Mouse (Mus musculus) neural tube, embryonic 11.5 days (tissue): ENCODE measurements around the gene Wfikkn1. TPM values are rescaled to one million over a fixed set of nuclear protein-coding genes. Genes with fewer than 3 reads are reported as not detected.

ENCODE experiments used
- ATAC-seq: fragments of 200-750 bp; cut with Nextera tagmentation; 2 replicates; pipeline ENCODE4 v1.8.0; 2017; ENCODE audit warnings: moderate number of reproducible peaks, mild to moderate bottlenecking, moderate TSS enrichment, moderate library complexity; ENCODE audit not compliant: insufficient read depth, low FRiP score, low TSS enrichment
- DNase-seq: peaks from one replicate; pipeline ENCODE4 v3.0.0-alpha.2; 2015; ENCODE audit warnings: low spot score
- H3K27ac ChIP-seq: fragments of 300-500 bp; sonication (generic); 2 replicates; pipeline ENCODE4 v1.5.1; 2014; ENCODE audit warnings: low read depth, mild to moderate bottlenecking, low read length
- H3K27me3 ChIP-seq: fragments of 300-500 bp; sonication (generic); 2 replicates; pipeline ENCODE4 v1.6.1; 2014; ENCODE audit warnings: mild to moderate bottlenecking, low read length, mixed read lengths; ENCODE audit not compliant: control insufficient read depth, insufficient read depth
- H3K36me3 ChIP-seq: fragments of 300-500 bp; sonication (generic); 2 replicates; pipeline ENCODE4 v1.6.1; 2014; ENCODE audit warnings: mild to moderate bottlenecking, low read length, moderate library complexity, mixed read lengths; ENCODE audit not compliant: control insufficient read depth, insufficient read depth
- H3K4me1 ChIP-seq: fragments of 300-500 bp; sonication (generic); 2 replicates; pipeline ENCODE4 v1.6.1; 2014; ENCODE audit warnings: low read length, mixed read lengths; ENCODE audit not compliant: control insufficient read depth, insufficient read depth
- H3K4me2 ChIP-seq: fragments of 300-500 bp; sonication (generic); 2 replicates; pipeline ENCODE4 v1.6.1; 2014; ENCODE audit warnings: low read depth, mild to moderate bottlenecking, moderate library complexity
- H3K4me3 ChIP-seq: fragments of 300-500 bp; sonication (generic); 2 replicates; pipeline ENCODE4 v1.5.1; 2014; ENCODE audit warnings: low read depth, low read length
- H3K9ac ChIP-seq: fragments of 300-500 bp; sonication (generic); 2 replicates; pipeline ENCODE4 v1.6.1; 2014; ENCODE audit warnings: mild to moderate bottlenecking, low read length
- H3K9me3 ChIP-seq: fragments of 300-500 bp; sonication (generic); 2 replicates; pipeline ENCODE4 v1.6.1; 2016; ENCODE audit warnings: low read length; ENCODE audit not compliant: control insufficient read depth
- WGBS: fragments of 180-500 bp; shearing (Covaris S2); extraction: QIAGEN DNeasy Blood & Tissue Kit; methylation state at CpG from one replicate; pipeline ENCODE4 v1.1.7; 2014; 5-methylcytosine and 5-hydroxymethylcytosine counted together
- polyA plus RNA-seq: library from polyadenylated mRNA; unstranded; fragments of >200 nt; fragmentation: Nextera tagmentation; extraction: Ambion mirVana; gene quantifications from 2 replicates; pipeline ENCODE4 v1.2.1, GENCODE M21; 2014

Gene Wfikkn1
- polyA plus RNA-seq, 1 experiment from 2014 or later: 1.7 TPM

DNA sequence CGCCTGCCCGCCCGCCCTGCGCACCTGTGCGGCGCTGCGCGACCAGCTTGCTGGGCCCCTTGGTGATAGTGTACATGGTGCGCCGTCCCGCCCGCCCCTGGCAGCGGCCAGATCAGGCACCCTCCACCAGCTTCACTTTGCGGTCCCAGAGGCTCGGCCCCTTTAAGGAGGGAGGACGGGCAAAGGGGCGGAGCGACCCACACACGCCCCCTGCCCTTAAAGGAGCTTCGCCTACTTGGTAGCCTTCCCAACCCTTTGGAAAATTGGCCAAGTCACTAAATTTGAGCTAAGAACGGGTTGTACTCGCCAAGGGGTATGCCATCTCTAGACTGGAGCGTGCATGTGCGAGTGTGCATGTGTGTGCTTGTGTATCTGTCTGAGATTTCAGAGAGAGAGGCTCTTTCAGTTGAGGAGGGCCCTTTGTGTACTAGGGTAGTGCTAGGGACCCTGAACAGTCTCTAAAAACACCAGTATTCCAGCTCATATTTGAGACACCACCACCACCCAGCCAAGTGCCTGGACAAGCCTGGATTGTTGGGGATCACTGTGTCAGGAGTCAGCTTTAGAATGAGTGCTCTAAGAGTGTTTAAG, 12.0 kb downstream of the Wfikkn1 start, which contains the start of gene Mcrip2:
Gene Mcrip2, minus strand, starts transcription at position 164 of the 591 bp plus-strand sequence.
- whole genome bisulfite sequencing: 0% methylated on average over 24 of the region's 24 CpGs
- peak; percentile 84; the same call in 1 of the 2 replicates for ATAC-seq

GRCm38 (mm10) chr17:25867836-25868600, 12.6 kb downstream of the Wfikkn1 start:
- DNase-seq (peak; percentile 49), ATAC-seq (peak; percentile 61; the same call in 1 of the 2 replicates)
- H3K9ac ChIP-seq: peak overlapping the region; percentile 66
- H3K9me3 ChIP-seq: no peaks in the 10 kb centered on the region
- H3K4me1 ChIP-seq: peaks cover 9% of the 10 kb centered on the region
- H3K4me3 ChIP-seq: peak overlapping the region; percentile 85
- no peaks in the 10 kb centered on the region for H3K27me3 ChIP-seq
- peak overlapping the region; percentile 96 for H3K4me2 ChIP-seq
- no peaks in the 10 kb centered on the region for H3K36me3 ChIP-seq
- H3K27ac ChIP-seq: no peak overlapping the region
- 1% methylated on average over 42 of the region's 42 CpGs for WGBS

More for the DNA sequence above, 12.0 kb downstream of the Wfikkn1 start, which contains the start of gene Mcrip2:
- peak; percentile 84 for DNase-seq
- Histone ChIP-seq H3K27ac (0 out of 2 replicates have a peak within 1 kb of the TSS, but pooled peaks have one; percentile 27), H3K9me3 (no peaks in the 10 kb centered on the region), H3K9ac (peak within 1 kb of the TSS; percentile 66), H3K4me3 (peak within 1 kb of the TSS; percentile 85), H3K4me1 (peaks cover 9% of the 10 kb centered on the region), H3K27me3 (no peaks in the 10 kb centered on the region), H3K4me2 (peak within 1 kb of the TSS; percentile 96), H3K36me3 (no peaks in the 10 kb centered on the region)

GRCm38 (mm10) chr17:25867509-25867835, 13.2 kb downstream of the Wfikkn1 start:
- peaks cover 9% of the 10 kb centered on the region for H3K4me1 ChIP-seq
- H3K9me3 ChIP-seq: no peaks in the 10 kb centered on the region
- H3K9ac ChIP-seq: peak overlapping the region; percentile 66; the same call in 1 of the 2 replicates
- DNase-seq: no peak
- WGBS: 16% methylated on average over 7 of the region's 7 CpGs
- no peaks in the 10 kb centered on the region for H3K36me3 ChIP-seq
- no peak overlapping the region for H3K27ac ChIP-seq
- ATAC-seq: no peak
- peak overlapping the region; percentile 96 for H3K4me2 ChIP-seq
- no peaks in the 10 kb centered on the region for H3K27me3 ChIP-seq
- H3K4me3 ChIP-seq: peak overlapping the region; percentile 85; the same call in 1 of the 2 replicates

GRCm38 (mm10) chr17:25866172-25866571, 14.5 kb downstream of the Wfikkn1 start:
- Histone ChIP-seq H3K4me1 (peaks cover 13% of the 10 kb centered on the region), H3K27ac (no peak overlapping the region), H3K9me3 (no peaks in the 10 kb centered on the region), H3K36me3 (no peaks in the 10 kb centered on the region), H3K4me2 (no peak overlapping the region), H3K4me3 (no peak overlapping the region), H3K9ac (no peak overlapping the region), H3K27me3 (no peaks in the 10 kb centered on the region)
- DNase-seq: no peak
- ATAC-seq: no peak
- 93% methylated on average over 3 of the region's 3 CpGs for WGBS

GRCm38 (mm10) chr17:25865288-25865687, 15.4 kb downstream of the Wfikkn1 start:
- DNase-seq (no peak), ATAC-seq (no peak)
- 92% methylated on average over 11 of the region's 11 CpGs for WGBS
- Histone ChIP-seq H3K27ac (no peak overlapping the region), H3K9me3 (no peaks in the 10 kb centered on the region), H3K27me3 (no peaks in the 10 kb centered on the region), H3K9ac (no peak overlapping the region), H3K4me3 (no peak overlapping the region), H3K4me1 (peaks cover 20% of the 10 kb centered on the region), H3K36me3 (no peaks in the 10 kb centered on the region), H3K4me2 (no peak overlapping the region)

GRCm38 (mm10) chr17:25864311-25864710, 16.3 kb downstream of the Wfikkn1 start:
- ATAC-seq: no peak
- no peaks in the 10 kb centered on the region for H3K27me3 ChIP-seq
- H3K36me3 ChIP-seq: no peaks in the 10 kb centered on the region
- DNase-seq: no peak
- H3K4me2 ChIP-seq: no peak overlapping the region
- 93% methylated on average over 14 of the region's 14 CpGs for WGBS
- no peak overlapping the region for H3K4me3 ChIP-seq
- no peak overlapping the region for H3K9ac ChIP-seq
- peaks cover 20% of the 10 kb centered on the region for H3K4me1 ChIP-seq
- H3K27ac ChIP-seq: no peak overlapping the region
- no peaks in the 10 kb centered on the region for H3K9me3 ChIP-seq

DNA sequence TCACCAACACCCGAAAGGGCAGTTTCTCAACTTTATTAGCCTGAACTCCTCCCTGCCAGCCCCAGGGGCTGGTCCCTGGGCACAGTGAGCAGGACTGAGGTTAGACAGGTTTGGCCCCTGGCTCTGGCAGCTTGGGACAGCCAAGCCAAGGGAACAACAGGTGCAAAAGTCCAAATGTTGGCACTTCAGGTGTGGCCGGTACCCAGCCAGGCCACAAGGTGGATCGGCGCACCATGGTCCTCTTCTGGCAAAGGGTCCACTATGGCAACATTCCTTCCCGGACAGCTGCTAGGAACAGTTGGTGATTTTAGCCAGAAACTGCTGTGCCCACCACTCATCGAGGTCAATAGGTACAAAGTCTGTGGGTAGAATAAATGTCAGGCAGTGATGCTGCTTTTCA, 17.0 kb downstream of the Wfikkn1 start:
- Histone ChIP-seq H3K27ac (no peak overlapping the region), H3K27me3 (no peaks in the 10 kb centered on the region), H3K9ac (no peak overlapping the region), H3K4me3 (no peak overlapping the region), H3K36me3 (no peaks in the 10 kb centered on the region), H3K9me3 (no peaks in the 10 kb centered on the region), H3K4me2 (no peak overlapping the region), H3K4me1 (peaks cover 18% of the 10 kb centered on the region)
- 87% methylated on average over 6 of the region's 6 CpGs for WGBS
- no peak for DNase-seq
- ATAC-seq: no peak

DNA sequence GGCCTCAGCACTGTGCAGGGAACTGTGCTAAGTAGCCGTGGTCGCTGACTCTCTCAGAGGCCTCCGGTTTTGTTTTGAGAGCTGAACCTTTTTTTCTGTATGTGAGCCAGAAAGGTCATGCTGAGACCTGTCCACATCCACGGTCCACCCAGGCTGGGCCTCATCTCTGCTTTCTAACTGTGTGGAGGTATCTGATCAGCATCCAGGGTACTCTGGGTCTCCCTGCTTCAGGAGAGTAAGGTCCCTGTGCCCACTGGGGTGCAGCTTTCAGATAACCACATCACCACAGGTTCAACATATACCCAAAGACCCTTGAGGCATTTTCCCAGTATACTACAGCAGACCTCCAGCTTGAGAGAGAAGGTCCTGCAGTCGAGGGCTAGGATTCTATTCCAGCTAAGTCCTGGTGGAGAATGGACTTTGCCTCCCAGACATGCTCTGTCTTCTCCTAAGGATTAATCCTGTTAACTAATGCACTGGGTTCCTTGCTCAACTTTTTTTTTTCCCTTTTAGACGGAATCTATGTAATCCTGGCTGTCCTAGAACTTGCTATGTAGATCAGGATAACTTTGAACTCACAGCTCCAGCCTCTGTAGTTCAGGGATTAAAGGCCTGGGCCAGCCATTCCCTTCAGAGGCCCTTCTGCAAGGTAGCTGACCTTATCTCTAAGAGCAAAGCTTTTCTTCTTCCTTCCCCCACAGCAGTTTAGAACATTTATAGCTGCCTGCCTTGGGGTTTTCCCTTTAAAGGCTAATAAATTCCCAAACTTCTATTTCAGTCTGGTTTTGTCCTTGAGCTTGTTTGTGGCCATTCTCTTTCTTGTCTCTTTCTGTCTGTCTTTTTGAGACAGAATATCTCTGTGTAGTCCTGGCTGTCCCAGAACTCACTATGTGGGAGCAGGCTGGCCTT, 18.7 kb downstream of the Wfikkn1 start:
- peak overlapping the region; percentile 76 for H3K27ac ChIP-seq
- H3K9ac ChIP-seq: peak overlapping the region; percentile 84
- no peaks in the 10 kb centered on the region for H3K27me3 ChIP-seq
- peak overlapping the region; percentile 88 for H3K4me2 ChIP-seq
- 11% methylated on average over 6 of the region's 6 CpGs for WGBS
- no peaks in the 10 kb centered on the region; the same call in 1 of the 2 replicates for H3K36me3 ChIP-seq
- peak overlapping the region; percentile 60 for H3K4me3 ChIP-seq
- DNase-seq (no peak), ATAC-seq (no peak)
- no peaks in the 10 kb centered on the region for H3K9me3 ChIP-seq
- H3K4me1 ChIP-seq: peaks cover 11% of the 10 kb centered on the region
